Mouse (Mus musculus) E14TG2a.4 (cell line): ENCODE data around the gene Iqcb1.

Source experiments
- CTCF ChIP-seq: conservative IDR thresholded peaks from 2 replicates; pipeline ENCODE4 v1.5.1; 2014; ENCODE audit warnings: low read length
- NANOG ChIP-seq: IDR thresholded peaks from 2 replicates; pipeline ENCODE4 v1.6.1; 2014; ENCODE audit warnings: borderline replicate concordance, low read length, mixed read lengths
- POU5F1 ChIP-seq: IDR thresholded peaks from 2 replicates; pipeline ENCODE4 v1.6.1; 2014; ENCODE audit warnings: low read length, borderline replicate concordance

GRCm38 (mm10) chr16:36887546-36887945 lies 59.4 kb downstream of the Iqcb1 start:
- no peak for TF ChIP-seq CTCF
- TF ChIP-seq POU5F1 = no peak
- TF ChIP-seq NANOG = no peak
